Mouse (Mus musculus) cortical plate, adult 2 months (tissue): ENCODE measurements around the gene Atg4a-ps.

Experiments used
- CTCF ChIP-seq: fragments of 200-500 bp; IDR thresholded peaks from 2 replicates; pipeline ENCODE4 v1.5.1; 2011; ENCODE audit warnings: mild to moderate bottlenecking, control low read depth, low read length; ENCODE audit not compliant: insufficient read depth; ENCODE audit errors: extremely low read depth
- POLR2A ChIP-seq: fragments of 200-500 bp; IDR thresholded peaks from 2 replicates; pipeline ENCODE4 v1.6.1; 2011; ENCODE audit warnings: mild to moderate bottlenecking, low read length, control low read depth; ENCODE audit not compliant: insufficient read depth; ENCODE audit errors: extremely low read depth

GRCm38 (mm10) chr3:103663385-103663784, 17.5 kb upstream of the Atg4a-ps start:
- TF ChIP-seq POLR2A: no peak
- no peak for TF ChIP-seq CTCF
